Mouse (Mus musculus): ENCODE results near the gene Lars2.

The Lars2 gene

GRCm38 (mm10) chr9:123509638-123510604 is 143.2 kb downstream of the Lars2 start:
- no peak for DNase-seq

GRCm38 (mm10) chr9:123510926-123511325 is 144.2 kb downstream of the Lars2 start:
- no peak for DNase-seq
